Mouse (Mus musculus) spleen, postnatal 14 days (tissue): ENCODE measurements around the gene Cox10.

Experiments used
- DNase-seq, 2 experiments: peaks; one replicate each; pipeline ENCODE4 v3.0.0; 2021 to 2022; ENCODE audit warnings: low spot score in 2 of 2

Cox10 gene

DNA sequence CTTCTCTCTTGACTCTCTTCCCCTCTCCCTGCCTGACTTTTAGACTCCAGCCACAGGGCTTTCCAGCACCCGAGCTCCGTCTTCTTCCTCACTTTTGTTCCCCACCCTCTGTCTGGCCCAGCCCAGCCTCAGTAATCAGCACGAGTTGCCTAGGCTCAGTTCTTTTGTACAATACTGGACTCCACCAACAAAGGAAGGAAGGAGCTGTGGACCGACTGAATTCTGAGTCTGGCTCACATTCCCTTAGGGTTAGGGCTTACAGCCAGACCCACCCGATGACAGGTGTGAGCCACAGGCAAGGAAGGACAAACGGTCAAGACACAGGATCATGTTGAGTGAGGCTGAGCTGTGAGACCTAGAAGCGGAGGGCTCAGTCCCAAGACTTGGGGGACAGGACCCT is 122.5 kb downstream of the Cox10 start:
- no peak for DNase-seq

DNA sequence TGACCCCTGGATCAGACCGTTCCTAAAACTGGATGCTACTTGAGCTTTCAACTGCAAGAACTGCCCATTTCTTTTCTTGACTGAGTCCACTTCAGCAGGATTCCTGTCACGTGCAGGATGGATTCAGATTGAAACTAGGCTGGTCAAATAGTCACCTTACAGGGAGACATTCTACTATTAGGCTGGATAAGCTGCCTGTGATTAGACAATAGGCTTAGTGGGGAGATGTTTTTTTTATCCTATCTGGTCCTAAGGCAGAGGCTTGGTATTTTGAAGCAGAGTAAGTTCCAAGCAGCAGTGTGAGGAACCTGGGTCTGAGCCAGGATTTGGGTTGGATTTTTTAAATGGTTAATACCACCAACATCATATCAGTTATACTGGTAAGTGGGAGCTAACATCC is 125.4 kb downstream of the Cox10 start:
- DNase-seq: no peak

DNA sequence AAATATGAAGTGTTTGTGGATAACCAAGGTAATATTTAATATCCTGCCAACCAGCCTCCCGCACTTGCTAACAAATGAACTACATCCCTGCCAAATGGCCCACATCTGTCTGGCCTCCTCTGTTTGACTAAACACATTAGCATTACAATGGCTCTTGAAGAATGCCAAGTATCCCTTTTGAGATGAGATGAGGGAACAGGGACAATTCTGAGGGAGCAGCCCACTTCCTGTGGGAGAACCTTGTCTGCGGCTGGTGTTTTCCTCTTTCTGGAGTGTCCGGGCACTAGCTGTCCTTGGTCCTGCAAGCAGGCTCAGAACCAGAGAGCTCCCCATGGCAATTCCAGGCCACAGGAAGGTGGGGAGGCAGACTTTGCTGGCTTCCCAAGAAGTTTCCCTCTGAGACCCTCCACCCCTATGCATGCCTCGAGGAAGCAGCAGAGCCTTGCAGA is 126.5 kb downstream of the Cox10 start:
- DNase-seq: no peak

DNA sequence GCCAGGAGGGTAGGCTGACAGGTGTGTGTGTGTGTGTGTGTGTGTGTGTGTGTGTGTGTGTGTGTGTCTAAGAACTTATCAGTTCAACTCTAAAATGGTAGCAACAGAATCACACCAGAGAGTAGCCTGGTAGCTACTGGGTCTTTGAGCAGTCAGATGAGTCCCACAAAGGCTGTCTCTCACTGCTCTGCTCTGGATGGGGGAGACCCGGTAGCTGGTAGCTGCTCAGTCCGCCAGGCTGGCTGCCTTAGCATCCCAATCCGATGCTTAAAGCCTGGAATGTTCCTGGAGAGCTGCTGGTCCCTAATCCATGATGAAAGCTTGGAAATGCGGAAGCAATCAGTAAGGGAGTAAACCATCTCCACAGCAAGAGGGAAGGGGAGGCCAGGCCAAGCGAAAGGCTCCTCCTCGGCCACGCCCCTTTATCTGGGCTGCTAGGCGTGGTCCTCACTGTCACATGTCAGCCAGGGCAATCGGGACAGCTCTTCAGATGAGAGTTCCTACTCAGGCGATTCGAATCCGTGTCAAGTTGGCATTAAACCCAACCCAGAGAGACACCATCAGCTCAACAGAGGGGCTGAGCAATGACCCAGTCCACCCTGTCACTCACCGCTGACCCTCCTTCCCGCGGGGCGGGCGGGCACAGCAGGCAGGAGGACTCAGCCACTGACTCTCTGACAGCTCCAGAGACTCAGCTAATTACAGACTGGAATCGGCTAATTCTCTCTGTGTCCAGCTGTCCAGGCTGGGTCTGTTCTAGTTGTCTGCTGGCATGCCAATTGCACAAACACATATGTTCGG is 127.2 kb downstream of the Cox10 start:
- peak in 1 of 2 experiments; percentile 12 for DNase-seq

DNA sequence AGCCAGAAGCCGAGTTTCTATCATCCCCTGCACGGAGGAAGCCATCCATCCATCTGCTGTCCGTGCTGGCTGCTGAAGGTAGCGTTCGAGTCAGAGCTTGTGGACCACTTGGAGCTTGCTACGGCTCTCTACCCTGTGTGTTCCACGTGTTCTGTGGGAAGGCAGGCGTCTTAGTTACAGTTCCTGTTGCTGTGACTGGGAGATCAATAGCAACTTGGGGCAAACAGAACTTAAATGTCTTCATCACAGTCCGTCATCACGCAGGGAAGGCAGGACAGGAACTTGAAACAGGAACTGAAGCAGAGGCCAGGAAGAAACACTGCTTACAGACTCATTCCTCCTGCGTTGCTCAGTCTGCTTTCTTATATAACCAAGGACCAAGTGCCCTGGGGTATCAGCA is 130.9 kb downstream of the Cox10 start:
- no peak for DNase-seq

DNA sequence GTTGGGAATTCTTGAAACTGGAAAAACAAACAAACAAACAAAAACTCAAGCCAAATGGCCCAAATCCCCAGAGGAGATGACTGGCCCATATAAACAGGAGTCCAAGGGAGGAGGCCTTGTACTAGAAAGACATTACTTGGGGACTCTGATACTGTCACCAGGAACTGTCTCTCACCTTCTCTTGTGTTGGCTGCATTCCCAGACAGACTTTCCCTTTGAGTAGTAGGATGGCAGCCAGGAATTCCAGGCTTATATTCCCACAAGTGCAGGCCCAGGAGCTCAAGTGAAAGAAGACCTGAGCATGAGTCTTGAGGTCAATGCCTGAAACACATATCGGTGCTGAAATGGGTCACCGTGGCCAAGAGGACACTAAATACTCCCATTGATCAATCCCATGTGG is 132.2 kb downstream of the Cox10 start:
- DNase-seq: no peak

DNA sequence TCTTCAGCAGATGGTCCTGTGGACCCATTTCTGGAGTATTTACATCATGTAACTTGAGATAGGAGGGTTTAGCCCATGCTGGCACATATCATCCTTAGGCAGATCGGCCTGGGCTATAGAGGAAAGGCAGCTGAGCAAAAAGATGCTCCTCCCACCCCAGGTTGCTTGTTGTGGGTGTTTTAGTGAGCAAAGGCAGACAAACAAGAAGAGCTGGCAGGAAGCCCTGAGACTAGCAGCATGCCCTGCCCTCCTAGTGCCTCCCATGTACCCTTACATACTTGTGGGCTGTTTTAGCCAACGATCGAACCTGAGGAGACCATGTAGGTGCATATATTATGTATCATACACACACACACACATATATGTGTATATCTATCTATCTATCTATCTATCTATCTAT is 135.3 kb downstream of the Cox10 start:
- no peak for DNase-seq

DNA sequence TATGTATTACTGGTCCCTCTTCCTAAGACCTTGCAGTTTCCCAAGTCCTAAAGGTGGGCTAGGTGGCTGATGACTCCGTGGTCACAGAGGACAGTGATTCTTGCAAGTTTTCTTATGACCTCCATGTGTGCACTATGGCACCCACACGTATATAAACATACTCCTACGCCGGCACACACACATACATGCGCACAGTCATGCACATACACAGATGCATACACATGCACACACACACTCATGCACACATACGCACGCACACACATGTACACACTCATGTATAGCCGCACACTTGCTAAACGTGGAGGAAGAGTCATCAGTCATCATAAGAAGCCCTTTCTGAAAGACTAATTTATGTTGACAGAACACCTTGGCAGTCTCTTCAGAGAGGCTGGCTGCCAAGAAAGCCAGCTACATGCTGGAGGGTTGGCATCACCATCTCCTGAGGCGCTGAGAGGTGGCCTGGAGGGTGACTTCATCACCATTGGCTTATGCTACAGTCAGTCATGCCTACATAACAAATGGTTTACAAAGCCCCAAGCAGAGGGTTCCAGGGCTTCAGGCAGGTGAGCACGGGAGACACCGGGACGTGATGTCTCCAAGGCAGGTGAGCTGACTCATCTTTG is 135.9 kb downstream of the Cox10 start:
- DNase-seq: no peak

DNA sequence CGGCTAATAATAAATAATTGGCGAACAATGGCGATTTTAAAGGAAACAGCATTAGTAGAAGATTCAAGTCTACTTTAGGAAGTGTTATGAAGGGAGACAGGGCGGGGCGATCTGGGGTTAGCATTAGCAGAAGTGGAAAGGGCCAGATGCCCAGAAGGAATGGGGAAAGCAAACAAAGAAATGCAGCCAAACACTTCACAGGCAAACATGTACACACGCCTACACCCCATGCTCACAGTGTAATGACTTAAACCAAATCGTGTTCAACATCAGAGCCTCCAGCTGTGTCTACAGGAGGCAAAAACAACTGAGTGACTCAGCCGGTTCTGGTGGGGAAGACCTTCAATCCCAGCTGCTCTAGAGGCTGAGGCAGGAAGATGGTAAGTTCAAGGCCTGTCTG is 137.1 kb downstream of the Cox10 start:
- no peak for DNase-seq

DNA sequence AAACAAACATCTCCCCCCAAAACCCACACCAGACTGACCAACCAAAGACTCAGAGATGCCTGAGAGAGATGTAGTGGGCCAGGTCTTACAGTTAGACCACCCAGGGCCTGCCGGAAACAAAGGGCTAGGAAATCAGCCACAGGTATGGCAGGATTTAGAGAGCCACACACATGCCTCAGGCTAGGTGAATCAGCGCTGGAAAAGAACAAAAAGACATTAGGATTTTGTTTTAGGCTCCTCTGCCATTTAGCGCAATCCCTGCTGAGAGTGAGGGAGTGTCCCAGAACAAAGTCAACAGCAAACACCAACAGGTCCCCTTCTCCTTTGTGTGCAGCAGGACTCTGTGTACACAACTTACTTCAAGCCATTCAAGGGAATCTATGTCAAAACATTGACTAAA is 142.6 kb downstream of the Cox10 start:
- DNase-seq: no peak

DNA sequence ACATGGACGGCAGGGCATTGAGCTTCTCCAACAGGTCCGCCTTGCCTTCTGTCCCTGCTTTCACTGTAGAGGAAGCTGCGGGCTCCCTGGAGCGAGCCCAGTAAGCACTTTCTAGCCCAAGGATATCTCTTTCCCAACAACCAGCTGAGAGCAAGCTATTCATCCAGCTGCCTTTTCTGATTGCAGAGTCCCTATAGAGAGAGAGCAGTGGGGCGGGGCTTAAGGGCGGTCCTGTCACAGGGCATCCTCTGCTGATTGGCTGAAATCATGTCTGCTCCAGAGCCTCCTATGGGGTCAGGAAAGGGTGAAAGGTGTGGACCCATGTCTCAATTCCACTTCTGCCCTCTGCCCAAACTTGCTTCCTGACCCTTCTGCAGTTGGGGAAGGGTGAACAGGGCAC is 152.4 kb downstream of the Cox10 start:
- no peak for DNase-seq

DNA sequence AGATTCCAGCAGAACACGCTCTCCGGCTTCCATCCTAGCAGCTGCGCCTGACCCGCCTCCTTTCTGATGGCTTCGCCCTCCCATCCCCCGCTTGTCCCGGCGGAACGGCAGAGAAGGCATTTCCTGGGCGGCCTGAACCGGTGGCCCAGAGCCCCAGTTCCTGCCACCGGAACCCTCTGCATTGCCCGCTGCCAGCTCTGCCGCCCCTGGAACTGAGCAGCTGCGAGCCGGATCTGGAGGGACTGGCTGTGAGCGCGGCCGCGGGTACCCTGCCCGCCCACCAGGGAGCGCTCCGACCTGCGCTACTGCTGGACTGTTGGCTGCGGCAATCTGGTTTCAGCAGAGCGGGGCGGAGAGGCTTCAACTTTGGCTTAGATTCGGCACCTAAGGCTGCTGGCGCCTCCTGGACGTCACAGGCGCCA is 154.1 kb downstream of the Cox10 start:
- DNase-seq: peak; percentile 56 to 68

DNA sequence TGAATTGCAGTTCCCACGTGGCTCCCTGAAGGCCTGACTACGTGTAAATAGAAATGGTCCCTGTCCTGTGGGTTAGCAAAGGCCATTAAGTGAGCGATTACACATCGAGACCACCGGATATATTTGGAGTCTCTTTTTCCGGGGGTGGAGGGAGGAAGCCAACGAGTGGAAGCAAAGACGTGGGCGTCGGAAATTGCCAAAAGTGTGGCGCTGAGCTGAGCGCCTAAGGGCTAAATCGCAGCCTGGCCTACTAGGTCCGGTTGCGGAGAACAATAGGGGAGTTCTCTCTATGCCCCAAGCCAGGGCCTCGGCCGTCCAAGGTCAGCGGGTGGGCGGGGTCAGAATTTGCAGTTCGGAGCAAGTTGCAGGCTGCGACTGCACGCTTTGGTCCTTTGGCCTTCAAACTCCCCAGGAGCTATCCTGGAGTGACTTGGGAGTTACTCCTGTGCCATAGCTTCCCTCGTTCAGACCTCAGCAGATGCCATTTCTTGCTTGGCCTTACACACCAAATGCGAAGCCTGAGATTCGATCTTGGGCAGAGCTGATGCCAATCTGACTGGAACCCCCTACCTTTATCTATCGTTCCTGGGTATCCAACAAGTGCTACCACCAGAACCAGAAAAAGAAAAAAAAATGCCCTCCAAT is 154.9 kb downstream of the Cox10 start:
- DNase-seq: no peak

DNA sequence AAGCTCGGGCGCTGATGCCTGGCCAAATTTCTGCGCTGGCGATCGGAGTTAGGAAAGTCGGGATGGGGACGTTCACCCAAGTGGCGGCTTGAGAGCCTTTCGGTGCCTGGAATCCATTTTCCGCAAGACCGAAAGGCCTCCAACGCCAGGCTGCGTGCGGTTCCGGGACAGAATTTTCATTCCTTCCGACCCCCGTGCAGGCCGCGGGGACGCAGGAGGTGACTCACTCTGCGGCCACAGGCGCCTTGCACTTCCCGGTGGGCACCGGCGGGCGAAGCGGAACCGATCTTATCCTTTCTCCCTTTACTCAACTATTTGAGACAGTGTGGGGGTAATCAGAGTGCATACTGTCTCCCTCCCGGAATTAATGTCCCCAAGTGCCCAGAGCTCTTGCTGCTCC is 155.9 kb downstream of the Cox10 start:
- no peak for DNase-seq

DNA sequence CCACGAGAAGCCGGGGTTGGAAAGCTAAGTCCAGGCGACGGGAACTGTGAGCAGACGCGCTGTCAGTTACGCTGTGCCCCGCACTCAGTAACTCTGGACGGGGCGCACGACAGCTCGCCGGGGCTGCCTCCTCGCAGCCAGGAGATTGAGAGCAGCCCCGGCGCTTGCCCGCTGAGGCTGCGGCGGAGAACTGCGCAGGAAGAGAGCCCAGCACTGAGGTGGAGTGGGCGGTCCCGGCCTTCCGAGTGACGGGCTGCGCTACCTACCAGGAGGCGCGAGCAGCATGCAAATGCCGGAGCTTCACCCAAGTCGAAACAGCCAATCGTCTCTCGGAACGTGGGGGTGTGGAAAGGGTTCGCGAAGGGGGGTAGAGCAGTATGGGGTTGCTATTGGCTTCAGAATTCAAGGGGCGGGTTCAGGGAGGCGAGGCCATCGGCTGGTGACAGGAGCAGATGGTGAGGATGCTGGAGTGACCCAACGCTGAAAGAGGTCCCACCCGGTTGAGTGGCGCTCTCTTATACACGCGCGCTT is 157.1 kb downstream of the Cox10 start, which contains the start of gene Hs3st3b1:
TSS of gene Hs3st3b1 (minus strand) at position 200 of the 531 bp plus-strand sequence.
- DNase-seq: peak; percentile 80

DNA sequence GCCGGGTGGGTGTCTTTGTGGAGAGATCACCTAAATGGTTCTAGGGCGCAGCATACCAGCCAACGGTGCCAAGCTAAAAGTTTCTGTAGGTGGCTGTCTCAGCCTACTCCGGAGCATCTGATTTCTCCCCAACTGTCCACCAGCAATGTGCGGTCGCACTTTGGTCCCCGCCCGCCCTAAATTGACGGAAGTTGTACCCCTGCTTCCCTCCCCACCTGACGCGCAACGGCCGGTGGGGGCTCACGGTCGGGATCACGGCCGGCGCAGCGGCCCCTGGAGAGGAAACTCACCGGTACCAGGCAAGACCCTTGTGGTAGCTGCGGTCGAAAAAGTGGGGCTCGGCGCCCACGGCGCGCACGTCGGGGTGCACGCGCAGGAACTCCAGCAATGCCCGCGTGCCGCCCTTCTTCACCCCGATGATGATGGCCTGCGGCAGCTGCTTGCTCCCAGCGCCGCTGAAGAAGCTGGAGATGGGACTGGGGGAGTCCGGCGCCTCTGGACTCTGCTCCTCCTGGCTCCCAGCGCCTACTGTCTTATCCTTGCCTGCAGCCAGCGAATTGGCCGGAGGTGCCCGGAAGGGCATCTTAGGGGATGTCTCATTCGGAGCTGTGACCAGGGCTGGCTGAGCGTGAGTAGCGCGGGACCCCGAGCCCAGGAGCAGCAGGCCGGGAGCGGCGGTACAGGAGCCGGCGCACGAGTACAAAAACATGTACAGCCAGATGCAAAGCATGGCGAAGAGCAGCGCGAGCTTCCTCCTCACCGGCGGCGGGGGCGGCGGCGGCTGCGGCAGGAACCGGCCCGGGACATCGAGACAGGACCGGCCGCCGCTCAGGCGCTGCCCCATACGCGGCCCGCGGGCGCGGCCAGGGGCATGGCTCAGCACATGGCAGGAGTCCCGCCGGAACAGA is 158.0 kb downstream of the Cox10 start:
- DNase-seq: peak in 1 of 2 experiments; percentile 13

DNA sequence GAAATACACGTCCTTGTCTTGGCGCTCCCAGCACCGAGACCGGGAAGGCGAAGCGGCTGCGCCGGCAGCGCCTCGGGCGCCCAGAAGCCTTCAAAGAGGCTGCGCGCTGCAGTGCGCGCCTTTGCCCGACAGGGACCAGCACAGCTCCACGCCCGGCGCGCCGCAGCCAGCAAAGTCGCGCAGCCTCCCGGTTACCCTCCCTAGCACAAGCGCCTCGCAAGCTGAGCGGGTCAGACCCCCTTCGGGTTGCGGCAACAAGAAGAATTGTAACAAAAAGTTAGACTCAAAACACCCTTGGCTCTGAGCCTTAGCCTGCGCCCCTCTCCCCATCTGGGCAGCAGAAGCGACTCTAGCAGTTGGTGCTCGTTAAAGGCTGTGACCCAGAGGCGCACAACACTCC is 158.7 kb downstream of the Cox10 start:
- peak; percentile 52 to 65 for DNase-seq

DNA sequence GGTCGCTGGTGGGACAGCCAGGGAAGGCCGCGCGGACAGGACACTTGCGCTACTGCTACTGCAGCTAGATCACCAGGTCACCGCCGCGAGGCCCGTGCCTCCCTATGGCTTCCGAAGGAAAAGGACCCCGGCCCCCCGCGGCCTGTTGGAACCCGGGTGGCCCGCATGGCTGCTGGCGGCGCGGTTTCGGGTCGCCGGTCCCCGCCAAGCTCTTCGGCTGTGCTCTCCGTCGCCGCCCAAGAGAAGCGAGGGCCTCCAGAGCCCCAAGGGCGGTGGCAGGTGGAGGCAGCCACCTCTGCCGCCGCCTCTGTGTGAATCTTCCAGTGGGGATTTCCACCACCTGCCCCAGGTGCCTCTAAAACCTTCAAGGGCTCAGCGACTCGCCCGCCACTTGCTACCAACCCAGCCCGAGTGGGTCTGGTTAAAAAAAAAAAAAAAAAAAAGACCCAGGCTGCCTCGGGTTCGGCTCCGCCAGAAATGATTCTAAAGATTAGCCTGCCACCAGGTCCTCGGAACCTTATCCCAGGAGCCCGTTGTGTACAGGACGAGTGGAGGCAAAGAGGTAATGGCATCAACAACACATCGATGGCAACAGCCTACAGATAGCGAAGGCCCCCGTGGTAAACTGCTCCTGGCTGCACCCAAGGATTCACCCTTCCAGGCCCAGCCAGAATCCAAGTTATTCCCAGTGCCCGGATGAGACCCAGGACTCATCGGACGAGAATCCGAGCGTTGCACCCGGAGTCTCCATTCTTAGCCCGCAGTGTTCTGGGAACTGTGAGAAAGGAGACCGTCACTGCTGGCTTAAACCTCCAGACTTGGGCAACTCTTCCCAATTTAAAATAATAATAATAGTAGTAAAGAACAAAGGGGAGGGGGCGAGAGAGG is 159.8 kb downstream of the Cox10 start:
- no peak for DNase-seq

DNA sequence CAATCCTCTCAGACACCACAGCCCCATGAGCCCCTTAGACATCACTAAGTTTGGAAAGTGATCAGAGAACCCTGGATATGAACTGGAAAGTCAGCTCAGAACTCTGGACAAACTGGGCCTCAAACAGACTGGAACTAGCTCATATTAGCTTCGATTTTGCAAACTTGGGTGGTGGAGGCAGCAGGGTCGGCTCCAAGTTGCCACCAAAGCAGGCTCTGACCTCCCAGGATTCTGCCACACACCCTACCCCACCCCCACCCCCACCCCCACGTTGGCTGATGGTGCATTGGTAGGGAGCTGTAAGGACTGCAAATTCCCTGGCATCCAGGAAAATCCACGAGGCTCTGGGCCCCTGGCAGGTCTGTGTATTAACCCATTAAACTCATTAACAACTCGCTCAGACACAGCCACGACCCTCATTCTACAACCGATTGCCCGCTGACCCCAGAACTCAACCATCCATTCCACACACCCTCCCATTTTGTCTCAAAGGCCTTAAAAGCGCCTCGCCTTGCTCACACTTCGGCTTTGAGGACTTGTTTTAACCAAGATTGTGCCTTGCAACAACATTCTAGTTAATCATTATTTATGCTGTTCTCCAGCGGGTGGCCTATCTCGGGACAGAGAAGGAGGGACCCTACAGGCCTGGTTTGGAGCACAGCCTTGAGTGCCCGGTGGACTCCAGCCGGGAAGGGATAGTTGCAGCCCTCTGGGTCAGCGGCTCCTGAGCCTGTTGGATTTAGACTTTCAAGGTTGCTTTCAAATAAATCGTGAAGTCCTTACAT is 160.8 kb downstream of the Cox10 start:
- DNase-seq: no peak

DNA sequence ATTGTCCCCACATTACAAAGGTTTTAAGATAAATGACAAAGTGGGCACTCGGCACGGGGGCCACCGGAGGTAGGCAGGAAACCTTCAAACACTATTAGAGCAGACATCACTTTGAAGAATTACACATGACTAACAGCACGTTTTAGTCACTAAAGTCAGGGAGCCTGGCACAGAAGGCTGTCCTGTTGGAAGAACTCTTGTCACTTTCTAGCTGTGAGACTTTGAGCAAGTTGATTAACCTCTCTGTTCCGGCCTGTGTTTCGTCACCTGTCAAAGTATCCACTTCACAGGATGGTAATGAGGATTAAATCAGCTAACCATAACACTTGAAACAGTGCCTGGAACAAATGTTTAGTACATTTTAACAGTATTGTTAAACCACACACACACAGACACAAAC is 161.7 kb downstream of the Cox10 start:
- no peak for DNase-seq
